Mouse (Mus musculus) hindbrain, embryonic 13.5 days (tissue): ENCODE data around the gene 1700014D04Rik. TPM values are rescaled to one million over a fixed set of nuclear protein-coding genes. Genes with fewer than 3 reads are reported as not detected.
A peak's percentile ranks its signal among the peaks of the same experiment; 100 is the strongest.
"Not testable (repeated sequence)": the region's sequence is repeated elsewhere in the genome, so short reads cannot be mapped to it uniquely, and the experiment has no call there.

Experiments used
- ATAC-seq: fragments of 200-750 bp; cut with Nextera tagmentation; 2 replicates; pipeline ENCODE4 v1.8.0; 2017; ENCODE audit warnings: moderate TSS enrichment; ENCODE audit not compliant: low FRiP score
- H3K27ac ChIP-seq: fragments of 300-500 bp; sonication (generic); 2 replicates; pipeline ENCODE4 v1.5.1; 2015; ENCODE audit warnings: inconsistent platforms, mild to moderate bottlenecking, moderate library complexity
- H3K27me3 ChIP-seq: fragments of 300-500 bp; sonication (generic); 2 replicates; pipeline ENCODE4 v1.6.1; 2015; ENCODE audit warnings: mild to moderate bottlenecking, inconsistent platforms
- H3K36me3 ChIP-seq: fragments of 300-500 bp; sonication (generic); 2 replicates; pipeline ENCODE4 v1.6.1; 2015; ENCODE audit warnings: mild to moderate bottlenecking, inconsistent platforms
- H3K4me1 ChIP-seq: fragments of 300-500 bp; sonication (generic); replicated peaks from 2 replicates; pipeline ENCODE4 v1.6.1; 2015; ENCODE audit warnings: inconsistent platforms
- H3K4me2 ChIP-seq: fragments of 300-500 bp; sonication (generic); 2 replicates; pipeline ENCODE4 v1.6.1; 2015; ENCODE audit warnings: inconsistent platforms, mild to moderate bottlenecking, moderate library complexity
- H3K4me3 ChIP-seq: fragments of 300-500 bp; sonication (generic); 2 replicates; pipeline ENCODE4 v1.5.1; 2015; ENCODE audit warnings: mild to moderate bottlenecking, inconsistent platforms
- H3K9ac ChIP-seq: fragments of 300-500 bp; sonication (generic); 2 replicates; pipeline ENCODE4 v1.6.1; 2015; ENCODE audit warnings: mild to moderate bottlenecking, inconsistent platforms
- H3K9me3 ChIP-seq: fragments of 300-500 bp; sonication (generic); 2 replicates; pipeline ENCODE4 v1.6.1; 2016; ENCODE audit warnings: inconsistent platforms
- WGBS: fragments of 180-500 bp; shearing (Covaris S2); methylation state at CpG from one replicate; pipeline ENCODE4 v1.1.7; 2015; 5-methylcytosine and 5-hydroxymethylcytosine counted together
- polyA plus RNA-seq: library from polyadenylated mRNA; unstranded; fragments of >200 nt; fragmentation: Nextera tagmentation; extraction: Ambion mirVana; gene quantifications from 2 replicates; pipeline ENCODE4 v1.2.1, GENCODE M21; 2015

1700014D04Rik gene
- polyA plus RNA-seq, 1 experiment from 2014 or later: not detected

DNA sequence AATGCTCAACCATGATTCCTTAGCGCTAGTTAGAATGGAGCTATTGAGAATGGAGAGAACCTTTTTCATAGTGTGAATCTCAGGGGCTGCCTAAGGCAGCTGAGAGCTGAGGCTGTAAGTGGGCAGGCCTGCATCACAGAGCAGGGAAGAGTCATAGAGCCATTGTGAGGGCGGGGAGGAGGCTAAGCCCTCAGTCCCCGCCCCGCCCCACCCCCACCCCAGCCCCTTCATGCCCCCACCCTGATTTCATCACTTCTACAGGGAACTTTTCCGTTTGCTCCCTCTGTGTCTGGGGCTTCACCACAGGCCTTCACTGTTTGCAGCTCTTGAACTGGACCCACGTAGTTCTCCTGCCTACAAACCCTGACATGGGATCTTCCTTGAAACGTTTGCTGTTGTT is 14.9 kb downstream of the 1700014D04Rik start, which contains the start of gene Spata31d1d:
Gene Spata31d1d, minus strand, starts transcription at position 101 of the 400 bp plus-strand sequence.
- Histone ChIP-seq H3K4me3 (no peak within 1 kb of the TSS), H3K9me3 (no peaks in the 10 kb centered on the region), H3K4me1 (0 out of 2 replicates have a peak, but pooled peaks cover 2% of the 10 kb centered on the region), H3K9ac (no peak within 1 kb of the TSS), H3K27me3 (0 out of 2 replicates have a peak, but pooled peaks cover 7% of the 10 kb centered on the region), H3K4me2 (no peak within 1 kb of the TSS), H3K36me3 (no peaks in the 10 kb centered on the region), H3K27ac (no peak within 1 kb of the TSS)
- WGBS: 54% methylated on average over 7 of the region's 7 CpGs
- ATAC-seq: no peak

DNA sequence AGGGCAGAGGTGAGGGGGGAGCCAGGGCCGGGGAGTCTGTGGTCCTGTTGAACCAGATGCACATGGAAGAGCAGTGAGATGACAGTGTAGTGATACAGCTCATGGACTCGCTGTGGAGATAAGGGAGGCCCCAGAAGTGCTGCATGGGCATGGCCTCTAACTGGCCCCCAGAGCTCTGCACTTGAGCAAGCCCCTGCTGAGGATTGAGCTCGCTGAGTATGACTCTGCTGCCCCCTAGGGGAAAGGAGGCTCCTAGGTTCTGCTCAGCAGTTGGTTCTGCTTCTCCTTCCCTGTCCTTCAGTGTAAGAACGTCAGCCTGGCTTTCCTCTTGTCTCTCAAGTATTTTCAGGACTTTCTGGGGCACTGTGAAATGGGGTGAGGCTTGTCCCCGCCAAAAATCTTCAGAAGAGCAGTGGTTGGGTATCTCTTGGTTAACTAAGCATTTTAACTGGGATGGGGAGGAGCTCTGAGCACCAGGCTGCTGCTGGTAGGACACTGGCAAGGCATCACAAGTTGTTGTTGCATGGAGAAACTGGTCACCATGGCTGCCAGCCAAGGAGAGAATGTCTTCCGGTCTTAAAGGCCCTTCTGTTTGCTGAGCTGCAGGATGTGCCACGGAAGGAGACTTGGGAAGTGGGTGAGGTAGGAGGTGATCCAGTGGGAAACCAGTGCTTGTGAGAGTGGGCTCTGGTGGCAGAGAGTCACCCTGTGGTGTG is 18.0 kb downstream of the 1700014D04Rik start:
- Histone ChIP-seq H3K4me2 (no peak overlapping the region), H3K36me3 (no peaks in the 10 kb centered on the region), H3K4me1 (peaks cover 11% of the 10 kb centered on the region), H3K4me3 (no peak overlapping the region), H3K27ac (no peak overlapping the region), H3K9ac (no peak overlapping the region), H3K9me3 (no peaks in the 10 kb centered on the region), H3K27me3 (0 out of 2 replicates have a peak, but pooled peaks cover 7% of the 10 kb centered on the region)
- peak; percentile 90 for ATAC-seq
- 29% methylated on average over 7 of the region's 7 CpGs for WGBS

DNA sequence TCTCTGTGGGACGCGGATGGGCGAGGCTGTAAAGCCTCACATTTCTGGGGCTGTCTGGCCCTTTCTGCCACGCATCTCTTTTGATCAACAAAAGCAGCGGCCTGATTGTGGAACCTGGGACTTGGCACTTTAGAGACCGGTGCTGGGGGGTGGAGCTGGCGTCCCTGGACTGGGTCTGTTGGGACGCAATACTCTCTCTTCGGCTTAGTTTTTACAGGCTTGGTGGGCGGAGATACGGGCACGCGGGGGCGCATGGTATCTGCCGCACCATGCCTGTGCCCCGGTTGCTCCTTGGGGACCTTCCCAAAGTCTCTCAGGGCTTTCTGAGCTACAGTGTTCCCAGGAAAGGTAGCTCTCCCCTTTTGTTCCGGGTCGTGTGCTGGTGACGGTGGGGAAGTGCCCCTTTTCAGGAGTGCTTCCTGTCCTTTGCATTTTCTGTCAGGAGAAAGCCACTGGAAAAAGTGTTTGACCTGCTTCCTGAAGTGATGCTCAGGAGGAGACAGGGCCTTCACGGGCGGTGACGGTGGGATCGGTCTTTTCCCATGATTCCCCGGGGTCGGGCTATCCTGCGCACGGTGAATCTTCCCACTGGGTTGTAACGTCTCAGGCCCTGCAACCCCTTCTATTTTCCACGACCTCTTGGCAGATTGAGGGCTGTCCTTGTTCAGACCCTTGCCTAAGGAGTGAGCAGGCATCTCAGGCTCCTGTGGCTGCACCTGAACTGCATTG is 20.2 kb downstream of the 1700014D04Rik start:
- Histone ChIP-seq H3K9ac (peak overlapping the region; percentile 6; the same call in 1 of the 2 replicates), H3K27ac (no peak overlapping the region), H3K36me3 (no peaks in the 10 kb centered on the region), H3K4me1 (peaks cover 11% of the 10 kb centered on the region), H3K4me2 (peak overlapping the region; percentile 45), H3K27me3 (0 out of 2 replicates have a peak, but pooled peaks cover 7% of the 10 kb centered on the region), H3K9me3 (no peaks in the 10 kb centered on the region), H3K4me3 (no peak overlapping the region)
- ATAC-seq: no peak
- 32% methylated on average over 29 of the region's 29 CpGs for WGBS

DNA sequence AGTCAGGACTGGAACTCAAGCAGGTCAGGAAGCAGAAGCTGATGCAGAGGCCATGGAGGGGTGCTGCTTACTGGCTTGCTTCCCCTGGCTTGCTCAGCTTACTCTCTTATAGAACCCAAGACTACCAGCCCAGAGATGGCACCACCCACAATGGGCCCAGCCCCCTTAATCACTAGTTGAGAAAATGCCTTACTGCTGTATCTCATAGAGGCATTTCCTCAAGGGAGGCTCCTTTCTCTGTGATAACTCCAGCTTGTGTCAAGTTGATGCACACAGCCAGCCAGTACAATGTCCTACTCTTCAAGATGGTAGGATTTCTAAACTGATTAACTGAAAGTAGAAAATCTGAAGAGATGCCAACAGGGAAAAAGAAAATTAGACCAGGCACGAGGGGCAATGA is 24.5 kb downstream of the 1700014D04Rik start:
- not testable (repeated sequence) for H3K27me3 ChIP-seq, H3K9ac ChIP-seq, ATAC-seq, H3K27ac ChIP-seq, H3K4me3 ChIP-seq, H3K36me3 ChIP-seq, H3K4me2 ChIP-seq, H3K9me3 ChIP-seq
- H3K4me1 ChIP-seq: peaks cover 15% of the 10 kb centered on the region
- WGBS: 81% methylated on average over 1 of the region's 1 CpGs

DNA sequence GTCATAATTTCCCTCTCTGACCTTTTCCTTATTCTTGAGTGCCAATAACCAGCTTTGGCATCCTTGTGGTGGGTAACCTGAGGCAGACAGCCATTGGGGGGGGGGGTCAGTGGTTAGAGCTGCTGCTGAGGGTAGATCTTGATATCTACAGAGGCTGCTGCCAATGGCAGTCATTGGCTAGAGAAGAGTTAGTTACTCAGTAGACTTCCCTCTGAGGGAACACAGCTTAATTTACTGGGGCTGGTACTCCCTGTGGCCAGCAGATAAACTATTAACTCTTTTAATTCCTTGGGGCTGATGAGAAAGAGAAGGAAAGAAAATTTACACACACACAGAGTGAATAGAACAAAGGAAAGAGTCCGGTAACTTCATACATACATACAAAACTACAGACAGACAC is 27.1 kb downstream of the 1700014D04Rik start:
- Histone ChIP-seq H3K9ac (no peak overlapping the region), H3K9me3 (no peaks in the 10 kb centered on the region), H3K36me3 (no peaks in the 10 kb centered on the region), H3K27ac (no peak overlapping the region), H3K27me3 (no peaks in the 10 kb centered on the region), H3K4me3 (no peak overlapping the region), H3K4me1 (peaks cover 7% of the 10 kb centered on the region; the same call in 1 of the 2 replicates), H3K4me2 (no peak overlapping the region)
- no peak for ATAC-seq
- 100% methylated on average over 1 of the region's 1 CpGs for WGBS

DNA sequence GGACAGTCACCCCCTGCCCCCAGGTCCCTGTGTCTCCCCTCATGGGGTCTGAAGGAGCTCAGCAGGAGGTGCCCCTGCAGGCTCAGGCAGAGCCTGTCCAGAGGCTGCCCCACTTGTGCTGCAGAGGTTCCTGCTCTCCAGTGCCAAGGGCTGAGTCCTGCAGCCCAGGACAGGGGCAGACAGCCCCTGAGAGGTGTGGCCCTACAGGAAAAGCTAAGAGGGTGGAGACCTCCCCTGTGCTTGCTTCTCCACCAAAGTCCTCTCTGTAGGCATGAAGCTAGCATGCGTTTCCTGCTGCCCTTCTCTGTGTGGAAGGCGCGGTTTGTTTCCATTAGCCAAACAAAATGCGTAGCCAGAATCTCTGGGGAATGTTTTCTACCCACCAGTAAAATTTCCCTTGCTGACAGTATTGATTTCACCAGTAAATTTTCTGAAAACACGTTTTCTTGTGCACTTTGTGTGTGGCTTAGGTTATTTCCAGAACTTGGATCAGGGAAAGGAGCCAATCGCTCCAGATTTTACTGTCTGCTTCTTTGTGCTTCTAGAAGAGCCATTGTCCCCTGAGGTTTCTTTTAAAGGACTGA is 27.6 kb downstream of the 1700014D04Rik start:
- H3K27ac ChIP-seq, H3K4me3 ChIP-seq, H3K27me3 ChIP-seq, H3K4me2 ChIP-seq, H3K9me3 ChIP-seq, ATAC-seq, H3K4me1 ChIP-seq, H3K9ac ChIP-seq, H3K36me3 ChIP-seq: not testable (repeated sequence)
- WGBS: 41% methylated on average over 6 of the region's 6 CpGs

DNA sequence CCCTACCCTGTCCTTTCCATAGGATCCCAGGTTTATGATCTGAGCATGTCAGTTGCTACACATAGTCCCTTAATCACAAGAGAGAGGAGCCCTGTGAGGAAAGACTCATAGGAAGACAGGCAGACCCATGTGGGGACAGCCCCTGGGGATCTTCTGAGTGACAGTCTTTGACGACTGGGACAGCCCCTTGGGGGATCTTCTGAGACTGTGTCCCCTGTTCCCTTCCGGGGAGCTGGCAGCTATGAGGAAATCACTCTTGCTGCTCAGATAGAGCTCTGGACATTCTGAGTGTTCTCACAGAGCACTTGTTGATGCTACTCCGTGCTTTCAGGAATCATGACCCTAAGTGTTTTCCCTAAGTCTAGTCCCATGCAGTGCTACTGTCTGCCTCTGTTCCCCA is 32.8 kb downstream of the 1700014D04Rik start:
- H3K27me3 ChIP-seq: no peaks in the 10 kb centered on the region
- H3K9ac ChIP-seq: no peak overlapping the region
- no peaks in the 10 kb centered on the region for H3K4me1 ChIP-seq
- no peak overlapping the region for H3K4me2 ChIP-seq
- WGBS: 40% methylated on average over 3 of the region's 3 CpGs
- H3K27ac ChIP-seq: no peak overlapping the region
- no peaks in the 10 kb centered on the region for H3K36me3 ChIP-seq
- H3K4me3 ChIP-seq: no peak overlapping the region
- H3K9me3 ChIP-seq: no peaks in the 10 kb centered on the region
- no peak for ATAC-seq

DNA sequence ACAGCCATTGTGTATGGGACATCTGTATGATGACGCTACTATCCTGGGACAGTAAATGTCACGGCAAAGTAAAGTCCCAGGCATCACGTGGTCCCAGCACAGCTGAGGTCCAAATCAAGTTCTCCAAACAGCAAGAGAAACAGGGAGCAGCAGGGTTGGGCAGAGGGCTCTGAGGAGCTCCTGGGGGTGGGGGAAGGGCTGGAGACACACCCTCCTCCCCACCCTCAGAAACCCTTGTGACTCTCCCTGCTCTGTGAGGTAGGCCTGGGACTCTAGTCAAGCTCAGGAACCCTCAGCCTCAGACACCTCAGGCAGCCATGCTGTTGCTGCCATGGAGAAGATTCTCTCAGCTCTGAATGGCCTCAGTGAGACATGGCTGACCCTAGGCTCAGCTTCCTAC is 34.6 kb downstream of the 1700014D04Rik start, which contains the start of gene Spata31d1b:
Gene Spata31d1b, plus strand, starts transcription at position 301 of the 400 bp plus-strand sequence.
- not testable (repeated sequence) for H3K27me3 ChIP-seq, H3K4me2 ChIP-seq, H3K9ac ChIP-seq, H3K27ac ChIP-seq, ATAC-seq, H3K4me3 ChIP-seq, H3K36me3 ChIP-seq, H3K4me1 ChIP-seq, H3K9me3 ChIP-seq
- 66% methylated on average over 3 of the region's 3 CpGs for WGBS

DNA sequence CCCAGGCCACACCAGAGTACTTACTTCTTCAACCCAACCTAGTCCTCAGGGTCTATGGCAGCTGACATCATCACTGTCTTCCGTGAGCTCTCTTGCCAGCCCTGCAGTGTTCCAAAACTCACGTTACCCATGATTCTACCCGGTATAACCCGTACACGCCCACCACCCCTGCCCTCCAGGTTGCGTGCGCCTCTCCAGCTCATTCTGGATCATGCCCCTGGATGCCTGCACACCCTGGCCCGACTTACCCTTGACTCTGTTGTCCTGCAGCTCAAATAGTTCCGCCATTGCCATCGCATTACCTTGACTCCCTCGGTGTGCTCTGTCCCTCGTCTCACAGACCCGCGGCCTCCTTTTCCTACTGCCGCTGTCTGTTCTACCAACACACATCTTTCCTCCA is 36.3 kb downstream of the 1700014D04Rik start, which contains the start of gene Spata31d1a:
Gene Spata31d1a, minus strand, starts transcription at position 101 of the 400 bp plus-strand sequence.
- 92% methylated on average over 15 of the region's 15 CpGs for WGBS

DNA sequence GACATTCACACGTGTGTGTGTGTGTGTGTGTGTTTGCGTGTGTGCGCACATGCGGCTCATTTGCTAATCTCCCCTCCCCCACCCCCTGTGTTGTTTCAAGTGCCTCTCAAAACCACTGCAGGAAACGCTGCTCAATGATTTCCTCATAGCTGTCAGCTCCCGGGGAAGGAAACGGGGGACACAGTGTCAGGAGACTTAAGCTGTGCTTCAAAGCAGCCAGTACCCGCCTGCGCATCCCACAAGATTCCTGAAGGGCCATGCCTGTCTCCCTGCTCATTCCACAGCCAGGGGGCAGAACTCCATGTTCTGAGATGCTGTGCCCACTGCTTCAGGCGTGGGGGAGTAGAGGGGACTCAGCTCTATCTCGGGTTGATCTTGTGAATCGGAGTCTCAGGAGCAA is 42.0 kb downstream of the 1700014D04Rik start:
- Histone ChIP-seq H3K4me1 (0 out of 2 replicates have a peak, but pooled peaks cover 8% of the 10 kb centered on the region), H3K4me2 (no peak overlapping the region), H3K4me3 (no peak overlapping the region), H3K27ac (no peak overlapping the region), H3K9ac (no peak overlapping the region), H3K27me3 (0 out of 2 replicates have a peak, but pooled peaks cover 2% of the 10 kb centered on the region), H3K36me3 (no peaks in the 10 kb centered on the region), H3K9me3 (no peaks in the 10 kb centered on the region)
- 62% methylated on average over 12 of the region's 12 CpGs for WGBS
- no peak for ATAC-seq

More for the DNA sequence above, 36.3 kb downstream of the 1700014D04Rik start, which contains the start of gene Spata31d1a:
- Histone ChIP-seq H3K9ac (no peak within 1 kb of the TSS), H3K4me1 (no peaks in the 10 kb centered on the region), H3K27me3 (no peaks in the 10 kb centered on the region), H3K4me3 (no peak within 1 kb of the TSS), H3K4me2 (no peak within 1 kb of the TSS), H3K9me3 (no peaks in the 10 kb centered on the region), H3K27ac (no peak within 1 kb of the TSS), H3K36me3 (no peaks in the 10 kb centered on the region)
- ATAC-seq: no peak

DNA sequence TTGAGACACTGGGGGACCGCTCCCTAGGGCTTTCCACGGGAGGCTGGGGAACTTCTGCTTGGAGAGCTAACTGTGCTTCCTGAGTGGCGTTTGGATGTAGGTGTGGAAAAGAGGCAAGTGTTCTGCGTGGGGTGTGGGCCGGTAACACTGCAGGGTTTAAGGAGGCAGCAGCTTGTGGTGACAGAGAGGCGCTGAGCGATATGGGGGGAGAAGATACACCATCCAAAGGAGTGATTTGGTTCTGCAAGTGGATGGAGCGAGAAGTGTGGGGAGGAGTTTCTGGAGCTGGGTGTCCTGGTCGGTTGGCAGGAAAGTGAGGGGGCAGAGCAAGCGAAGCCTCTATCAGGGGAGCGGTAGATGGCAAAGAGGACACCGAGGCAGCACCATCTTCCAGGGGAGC is 43.0 kb downstream of the 1700014D04Rik start:
- H3K9me3 ChIP-seq: no peaks in the 10 kb centered on the region
- H3K9ac ChIP-seq: no peak overlapping the region
- ATAC-seq: no peak
- no peak overlapping the region for H3K4me3 ChIP-seq
- no peaks in the 10 kb centered on the region for H3K36me3 ChIP-seq
- no peak overlapping the region for H3K27ac ChIP-seq
- no peak overlapping the region for H3K4me2 ChIP-seq
- whole genome bisulfite sequencing: 88% methylated on average over 12 of the region's 12 CpGs
- 0 out of 2 replicates have a peak, but pooled peaks cover 8% of the 10 kb centered on the region for H3K4me1 ChIP-seq
- 0 out of 2 replicates have a peak, but pooled peaks cover 2% of the 10 kb centered on the region for H3K27me3 ChIP-seq

DNA sequence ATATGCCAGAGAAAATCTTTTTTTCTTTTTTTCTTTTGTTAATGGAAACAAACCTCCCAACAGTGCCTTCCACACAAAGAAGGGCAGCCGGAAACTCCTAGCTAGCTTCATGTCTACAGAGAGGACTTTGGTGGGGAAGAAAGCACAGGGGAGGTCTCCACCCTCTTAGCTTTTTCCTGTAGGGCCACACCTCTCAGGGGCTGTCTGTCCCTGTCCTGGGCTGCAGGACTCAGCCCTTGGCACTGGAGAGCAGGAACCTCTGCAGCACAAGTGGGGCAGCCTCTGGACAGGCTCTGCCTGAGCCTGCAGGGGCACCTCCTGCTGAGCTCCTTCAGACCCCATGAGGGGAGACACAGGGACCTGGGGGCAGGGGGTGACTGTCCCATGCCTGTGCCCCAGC is 46.4 kb downstream of the 1700014D04Rik start:
- not testable (repeated sequence) for H3K27ac ChIP-seq, H3K27me3 ChIP-seq, ATAC-seq, H3K9me3 ChIP-seq, H3K9ac ChIP-seq, H3K4me3 ChIP-seq, H3K36me3 ChIP-seq, H3K4me1 ChIP-seq, H3K4me2 ChIP-seq
- 45% methylated on average over 1 of the region's 1 CpGs for WGBS
